ENCODE assay signal across 10 mouse cellular contexts in the genomic region with DNA sequence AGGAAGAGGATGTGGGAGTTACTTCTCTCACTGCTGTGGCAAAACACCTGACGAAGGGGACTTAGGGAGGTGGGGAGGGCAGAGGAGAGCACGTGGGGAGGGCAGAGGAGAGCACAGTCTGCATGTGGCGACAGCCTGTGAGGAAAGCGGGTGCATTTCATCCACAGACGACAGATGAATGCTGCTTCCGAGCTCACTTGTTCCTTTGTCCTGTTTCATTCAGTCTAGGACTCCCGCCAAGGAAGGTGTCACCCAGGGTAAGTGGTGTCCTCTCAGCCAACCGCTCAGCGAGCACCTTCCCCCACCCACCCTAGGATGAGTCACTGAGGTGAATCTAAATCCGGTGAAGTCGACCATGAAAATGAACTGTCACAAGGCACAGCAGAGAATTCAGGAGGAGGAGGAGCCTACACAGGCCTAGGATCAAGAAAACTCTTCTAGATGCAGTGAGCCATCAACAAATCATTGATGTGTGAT. TPM values are rescaled to one million over a fixed set of nuclear protein-coding genes. Genes with fewer than 3 reads are reported as not detected.
A peak's percentile ranks its signal among the peaks of the same experiment; 100 is the strongest.
DNase-seq lines count a peak whose midpoint lies in the region; ATAC-seq and TF ChIP-seq lines count a peak whose summit lies in the region.
"Had no signal": no experiment of that assay in that cellular context is flagged by ENCODE, and none has a peak within 500 bp of the region (broad histone marks: within the 10 kb centered on the region; RNA-seq: fewer than 3 reads in every experiment).

No protein-coding gene starts in this region.

- no peaks in the 10 kb centered on the region for H3K4me1 ChIP-seq in forebrain, embryonic 14.5 days (ENCODE audit: control insufficient read depth, insufficient read depth, low read length)
- H3K4me1 ChIP-seq in forebrain, embryonic 15.5 days: no peaks in the 10 kb centered on the region
- H3K4me1 ChIP-seq in intestine, embryonic 15.5 days (replicated peaks): no peaks in the 10 kb centered on the region
- H3K4me1 ChIP-seq: midbrain, embryonic 12.5 days had no signal

- H3K27me3 ChIP-seq in forebrain, embryonic 14.5 days (replicated peaks; ENCODE audit: control insufficient read depth, insufficient read depth, low read length): no peaks in the 10 kb centered on the region
- no peaks in the 10 kb centered on the region for H3K27me3 ChIP-seq in forebrain, embryonic 15.5 days
- H3K27me3 ChIP-seq in intestine, embryonic 15.5 days (replicated peaks): no peaks in the 10 kb centered on the region
- H3K27me3 ChIP-seq: heart, embryonic 13.5 days; midbrain, embryonic 12.5 days had no signal

- H3K4me2 ChIP-seq in forebrain, embryonic 14.5 days (ENCODE audit: low read length): no peak overlapping the region
- no peak overlapping the region for H3K4me2 ChIP-seq in forebrain, embryonic 15.5 days (replicated peaks)
- no peak overlapping the region for H3K4me2 ChIP-seq in intestine, embryonic 15.5 days (replicated peaks)
- H3K4me2 ChIP-seq: heart, embryonic 13.5 days; midbrain, embryonic 12.5 days had no signal

- no peak overlapping the region for H3K4me3 ChIP-seq in forebrain, embryonic 14.5 days (ENCODE audit: low read depth, low read length)
- no peak overlapping the region for H3K4me3 ChIP-seq in forebrain, embryonic 15.5 days
- H3K4me3 ChIP-seq in intestine, embryonic 15.5 days (replicated peaks): no peak overlapping the region
- no peak overlapping the region for H3K4me3 ChIP-seq in layer of hippocampus, adult 2 months
- H3K4me3 ChIP-seq: heart, embryonic 13.5 days; midbrain, embryonic 12.5 days had no signal

- 42% methylated on average over 11 of the region's 11 CpGs for WGBS in forebrain, embryonic 14.5 days
- 40% methylated on average over 11 of the region's 11 CpGs for WGBS in forebrain, embryonic 15.5 days
- 63% methylated on average over 11 of the region's 11 CpGs for WGBS in intestine, embryonic 15.5 days

- no peak overlapping the region for H3K9ac ChIP-seq in forebrain, embryonic 14.5 days (ENCODE audit: low read length)
- H3K9ac ChIP-seq in forebrain, embryonic 15.5 days (replicated peaks): no peak overlapping the region
- H3K9ac ChIP-seq in intestine, embryonic 15.5 days: no peak overlapping the region
- H3K9ac ChIP-seq: heart, embryonic 13.5 days; midbrain, embryonic 12.5 days had no signal

- peak; percentile 37; the same call in 1 of the 2 replicates for ATAC-seq in forebrain, embryonic 14.5 days
- ATAC-seq in forebrain, embryonic 15.5 days (replicated peaks): no peak
- ATAC-seq in intestine, embryonic 15.5 days: no peak

- no peaks in the 10 kb centered on the region for H3K36me3 ChIP-seq in forebrain, embryonic 14.5 days (ENCODE audit: control insufficient read depth, insufficient read depth, low read length)
- no peaks in the 10 kb centered on the region for H3K36me3 ChIP-seq in forebrain, embryonic 15.5 days
- no peaks in the 10 kb centered on the region for H3K36me3 ChIP-seq in intestine, embryonic 15.5 days
- H3K36me3 ChIP-seq: heart, embryonic 13.5 days; midbrain, embryonic 12.5 days had no signal

- DNase-seq in forebrain, embryonic 14.5 days (ENCODE audit: low spot score): peak; percentile 18
- DNase-seq in CD8-positive naive resting alpha-beta T cell, adult 2 months (ENCODE audit: low read depth in 2 of 2, low spot score in 2 of 2): peak; percentile 59 to 74
- peak; percentile 58 to 77 for DNase-seq in cerebellum, postnatal 25 days
- peak; percentile 70 to 78 for DNase-seq in kidney, postnatal 36 days
- no peak for DNase-seq in layer of hippocampus, adult 2 months (ENCODE audit: low spot score in 2 of 2)
- DNase-seq in ovary, postnatal 14 days (ENCODE audit: low spot score): no peak

- H3K27ac ChIP-seq in forebrain, embryonic 14.5 days (ENCODE audit: low read depth, low read length): no peak overlapping the region
- H3K27ac ChIP-seq in forebrain, embryonic 15.5 days (replicated peaks): no peak overlapping the region
- H3K27ac ChIP-seq in intestine, embryonic 15.5 days: no peak overlapping the region
- H3K27ac ChIP-seq in layer of hippocampus, adult 2 months: no peak overlapping the region
- H3K27ac ChIP-seq: heart, embryonic 13.5 days; midbrain, embryonic 12.5 days had no signal

- TF ChIP-seq CTCF in layer of hippocampus, adult 2 months (conservative IDR thresholded peaks at IDR 0.05): no peak

- no peaks in the 10 kb centered on the region for H3K9me3 ChIP-seq in forebrain, embryonic 14.5 days (replicated peaks; ENCODE audit: control insufficient read depth, low read length)
- H3K9me3 ChIP-seq in forebrain, embryonic 15.5 days: no peaks in the 10 kb centered on the region
- H3K9me3 ChIP-seq in intestine, embryonic 15.5 days: no peaks in the 10 kb centered on the region
- H3K9me3 ChIP-seq: heart, embryonic 13.5 days; midbrain, embryonic 12.5 days had no signal

RNA-seq across cellular contexts. Expression of gene BC005537, which starts 15.4 kb away (rescaled TPM):
- polyA plus RNA-seq in forebrain, embryonic 14.5 days (2014; fragmentation: Nextera tagmentation; extraction: Ambion mirVana): 50.3 and 57.9 TPM in 2 replicates
- 29.0 and 30.8 TPM in 2 replicates for polyA plus RNA-seq in forebrain, embryonic 15.5 days (2015; fragmentation: Nextera tagmentation; extraction: Ambion mirVana)
- polyA plus RNA-seq in intestine, embryonic 15.5 days (2015; fragmentation: Nextera tagmentation; extraction: Ambion mirVana): 12.4 and 13.2 TPM in 2 replicates
- total RNA-seq in layer of hippocampus, adult 2 months (2021): 100 to 1,000 TPM; 161 to 169 TPM

RNA-seq across cellular contexts. Expression of gene Gmnn, which starts 24.3 kb away (rescaled TPM):
- 44.9 and 65.6 TPM in 2 replicates for polyA plus RNA-seq in forebrain, embryonic 14.5 days (2014; fragmentation: Nextera tagmentation; extraction: Ambion mirVana)
- 41.1 and 50.3 TPM in 2 replicates for polyA plus RNA-seq in forebrain, embryonic 15.5 days (2015; fragmentation: Nextera tagmentation; extraction: Ambion mirVana)
- polyA plus RNA-seq in intestine, embryonic 15.5 days (2015; fragmentation: Nextera tagmentation; extraction: Ambion mirVana): 106 and 115 TPM in 2 replicates
- total RNA-seq in layer of hippocampus, adult 2 months (2021): 1 to 10 TPM; 2.3 to 2.9 TPM

RNA-seq across cellular contexts. Expression of gene Armh2, which starts 45.0 kb away (rescaled TPM):
- polyA plus RNA-seq in forebrain, embryonic 14.5 days (2014; fragmentation: Nextera tagmentation; extraction: Ambion mirVana): not detected in 2 replicates
- not detected in 2 replicates for polyA plus RNA-seq in forebrain, embryonic 15.5 days (2015; fragmentation: Nextera tagmentation; extraction: Ambion mirVana)
- polyA plus RNA-seq in intestine, embryonic 15.5 days (2015; fragmentation: Nextera tagmentation; extraction: Ambion mirVana): not detected in 2 replicates
- not detected for total RNA-seq in layer of hippocampus, adult 2 months (2021)
- polyA plus RNA-seq: heart, embryonic 13.5 days; midbrain, embryonic 12.5 days had no signal

RNA-seq across cellular contexts. Expression of gene Acot13, which starts 45.3 kb away (rescaled TPM):
- polyA plus RNA-seq in forebrain, embryonic 14.5 days (2014; fragmentation: Nextera tagmentation; extraction: Ambion mirVana): 66.1 and 73.3 TPM in 2 replicates
- 58.8 and 60.0 TPM in 2 replicates for polyA plus RNA-seq in forebrain, embryonic 15.5 days (2015; fragmentation: Nextera tagmentation; extraction: Ambion mirVana)
- 162 and 165 TPM in 2 replicates for polyA plus RNA-seq in intestine, embryonic 15.5 days (2015; fragmentation: Nextera tagmentation; extraction: Ambion mirVana)
- total RNA-seq in layer of hippocampus, adult 2 months (2021): 100 to 1,000 TPM; 103 TPM

RNA-seq across cellular contexts. Expression of gene Tdp2, which starts 45.4 kb away (rescaled TPM):
- 44.9 and 45.1 TPM in 2 replicates for polyA plus RNA-seq in forebrain, embryonic 14.5 days (2014; fragmentation: Nextera tagmentation; extraction: Ambion mirVana)
- polyA plus RNA-seq in forebrain, embryonic 15.5 days (2015; fragmentation: Nextera tagmentation; extraction: Ambion mirVana): 46.5 and 48.9 TPM in 2 replicates
- polyA plus RNA-seq in intestine, embryonic 15.5 days (2015; fragmentation: Nextera tagmentation; extraction: Ambion mirVana): 55.9 and 65.0 TPM in 2 replicates
- 10 to 100 TPM; 22.0 to 22.7 TPM for total RNA-seq in layer of hippocampus, adult 2 months (2021)

Comparison
In these comparisons a context has a peak if more than half of its experiments do, and no peak if none do; other contexts are left out.
1. DNase-seq: peak in forebrain, embryonic 14.5 days (single experiment), CD8-positive naive resting alpha-beta T cell, adult 2 months (2 of 2), cerebellum, postnatal 25 days (2 of 2) and kidney, postnatal 36 days (2 of 2); none in layer of hippocampus, adult 2 months (0 of 2) and ovary, postnatal 14 days (single experiment).